Mouse (Mus musculus): ENCODE results near the gene Cadps2.

Gene Cadps2

GRCm38 (mm10) chr6:23758249-23758648 lies 81.0 kb downstream of the Cadps2 start:
- no peak for DNase-seq

- DNase-seq = no peak
Measured at GRCm38 (mm10) chr6:23748823-23749222, 90.4 kb downstream of the Cadps2 start.

- DNase-seq = no peak
Measured at GRCm38 (mm10) chr6:23740010-23740409, 99.2 kb downstream of the Cadps2 start.

GRCm38 (mm10) chr6:23732750-23733149 lies 106.5 kb downstream of the Cadps2 start:
- no peak for DNase-seq

- DNase-seq = no peak
Measured at GRCm38 (mm10) chr6:23728620-23729019, 110.6 kb downstream of the Cadps2 start.

GRCm38 (mm10) chr6:23723697-23724096 lies 115.5 kb downstream of the Cadps2 start:
- DNase-seq = no peak

GRCm38 (mm10) chr6:23720401-23720800 lies 118.8 kb downstream of the Cadps2 start:
- no peak for DNase-seq

- DNase-seq = peak; percentile 34
Measured at GRCm38 (mm10) chr6:23707506-23707905, 131.7 kb downstream of the Cadps2 start.

GRCm38 (mm10) chr6:23700879-23701278 lies 138.3 kb downstream of the Cadps2 start:
- no peak for DNase-seq

GRCm38 (mm10) chr6:23678172-23678571 lies 161.0 kb downstream of the Cadps2 start:
- DNase-seq = no peak

GRCm38 (mm10) chr6:23655036-23655435 lies 184.2 kb downstream of the Cadps2 start, which contains the start of gene Rnf148:
Gene Rnf148, minus strand, starts transcription at chr6:23655136.
- no peak for DNase-seq

GRCm38 (mm10) chr6:23650205-23650604 lies 189.0 kb downstream of the Cadps2 start, which contains the start of gene Rnf133:
Gene Rnf133, minus strand, starts transcription at chr6:23650305.
- no peak for DNase-seq

GRCm38 (mm10) chr6:23648732-23649131 lies 190.5 kb downstream of the Cadps2 start:
- no peak for DNase-seq

GRCm38 (mm10) chr6:23647627-23648247 lies 191.5 kb downstream of the Cadps2 start:
- DNase-seq = no peak

GRCm38 (mm10) chr6:23637081-23637480 lies 202.1 kb downstream of the Cadps2 start:
- DNase-seq = peak; percentile 60

GRCm38 (mm10) chr6:23635208-23635607 lies 204.0 kb downstream of the Cadps2 start:
- DNase-seq = no peak

- peak; percentile 45 for DNase-seq
Measured at GRCm38 (mm10) chr6:23634016-23634415, 205.2 kb downstream of the Cadps2 start.

GRCm38 (mm10) chr6:23630465-23630864 lies 208.8 kb downstream of the Cadps2 start:
- DNase-seq = no peak

GRCm38 (mm10) chr6:23575102-23575501 lies 264.1 kb downstream of the Cadps2 start:
- DNase-seq = no peak

GRCm38 (mm10) chr6:23573750-23574149 lies 265.5 kb downstream of the Cadps2 start:
- DNase-seq = peak; percentile 39

GRCm38 (mm10) chr6:23572401-23572800 lies 266.8 kb downstream of the Cadps2 start:
- DNase-seq = no peak

- peak; percentile 60 for DNase-seq
Measured at GRCm38 (mm10) chr6:23569686-23570085, 269.5 kb downstream of the Cadps2 start.

- DNase-seq = peak; percentile 43
Measured at GRCm38 (mm10) chr6:23568688-23569087, 270.5 kb downstream of the Cadps2 start.

GRCm38 (mm10) chr6:23567651-23568050 lies 271.6 kb downstream of the Cadps2 start:
- DNase-seq = peak; percentile 16

GRCm38 (mm10) chr6:23549874-23550273 lies 289.3 kb downstream of the Cadps2 start:
- no peak for DNase-seq

Data from cerebellum, adult 11-12 months (tissue).